Mouse (Mus musculus): ENCODE data around the gene Podxl. TPM values are rescaled to one million over a fixed set of nuclear protein-coding genes. Genes with fewer than 3 reads are reported as not detected.
A peak's percentile ranks its signal among the peaks of the same experiment; 100 is the strongest.

Podxl gene
- polyA plus RNA-seq, 1 experiment, result 149 TPM

- DNase-seq, result peak; percentile 74
- H3K4me3 ChIP-seq (ENCODE audit: insufficient read depth, low read depth, low read length), result no peak overlapping the region
- H3K27me3 ChIP-seq (replicated peaks; ENCODE audit: control insufficient read depth, insufficient read depth, low read length), result no peaks in the 10 kb centered on the region
- peak overlapping the region; percentile 73; the same call in 1 of the 2 replicates for H3K27ac ChIP-seq (ENCODE audit: insufficient read depth, low read depth, low read length)
- WGBS, result 34% methylated on average over 2 of the region's 2 CpGs
- H3K36me3 ChIP-seq (ENCODE audit: control insufficient read depth, insufficient read depth, low read length), result 0 out of 2 replicates have a peak, but pooled peaks cover 1% of the 10 kb centered on the region
- no peak for TF ChIP-seq POLR2A (IDR thresholded peaks at IDR 0.05; ENCODE audit: low read depth, low read length)
- no peak for TF ChIP-seq CTCF (conservative IDR thresholded peaks at IDR 0.05; ENCODE audit: insufficient read depth, insufficient read length, low read depth, low read length)
- no peaks in the 10 kb centered on the region for H3K4me1 ChIP-seq (ENCODE audit: control insufficient read depth, insufficient read depth, low read length)
These were observed 45.5 kb downstream of the Podxl start for GRCm38 (mm10) chr6:31518338-31518698.

- TF ChIP-seq POLR2A (IDR thresholded peaks at IDR 0.05; ENCODE audit: low read depth, low read length), result no peak
- no peak for TF ChIP-seq CTCF (conservative IDR thresholded peaks at IDR 0.05; ENCODE audit: insufficient read depth, insufficient read length, low read depth, low read length)
- Histone ChIP-seq H3K27ac (ENCODE audit: insufficient read depth, low read depth, low read length) (peak overlapping the region; percentile 73), H3K27me3 (replicated peaks; ENCODE audit: control insufficient read depth, insufficient read depth, low read length) (no peaks in the 10 kb centered on the region), H3K4me1 (ENCODE audit: control insufficient read depth, insufficient read depth, low read length) (no peaks in the 10 kb centered on the region), H3K36me3 (ENCODE audit: control insufficient read depth, insufficient read depth, low read length) (0 out of 2 replicates have a peak, but pooled peaks cover 1% of the 10 kb centered on the region), H3K4me3 (ENCODE audit: insufficient read depth, low read depth, low read length) (no peak overlapping the region)
- WGBS, result 41% methylated on average over 9 of the region's 9 CpGs
- no peak for DNase-seq
These were observed 46.0 kb downstream of the Podxl start for GRCm38 (mm10) chr6:31517681-31518337.

GRCm38 (mm10) chr6:31513726-31514125 is 50.1 kb downstream of the Podxl start:
- no peak for DNase-seq
- 64% methylated on average over 6 of the region's 6 CpGs for whole genome bisulfite sequencing
- no peaks in the 10 kb centered on the region for H3K27me3 ChIP-seq (replicated peaks; ENCODE audit: control insufficient read depth, insufficient read depth, low read length)
- H3K36me3 ChIP-seq (ENCODE audit: control insufficient read depth, insufficient read depth, low read length), result peaks cover 4% of the 10 kb centered on the region; the same call in 1 of the 2 replicates
- TF ChIP-seq POLR2A (IDR thresholded peaks at IDR 0.05; ENCODE audit: low read depth, low read length), result no peak
- no peak for TF ChIP-seq CTCF (conservative IDR thresholded peaks at IDR 0.05; ENCODE audit: insufficient read depth, insufficient read length, low read depth, low read length)
- H3K4me1 ChIP-seq (ENCODE audit: control insufficient read depth, insufficient read depth, low read length), result no peaks in the 10 kb centered on the region
- H3K4me3 ChIP-seq (ENCODE audit: insufficient read depth, low read depth, low read length), result no peak overlapping the region
- H3K27ac ChIP-seq (ENCODE audit: insufficient read depth, low read depth, low read length), result no peak overlapping the region

GRCm38 (mm10) chr6:31502614-31503013 is 61.2 kb downstream of the Podxl start:
- H3K27ac ChIP-seq (ENCODE audit: insufficient read depth, low read depth, low read length), result 0 out of 2 replicates have a peak overlapping the region, but pooled peaks have one; percentile 1
- H3K27me3 ChIP-seq (replicated peaks; ENCODE audit: control insufficient read depth, insufficient read depth, low read length), result no peaks in the 10 kb centered on the region
- peak; percentile 42 for DNase-seq
- TF ChIP-seq CTCF (conservative IDR thresholded peaks at IDR 0.05; ENCODE audit: insufficient read depth, insufficient read length, low read depth, low read length), result no peak
- no peak for TF ChIP-seq POLR2A (IDR thresholded peaks at IDR 0.05; ENCODE audit: low read depth, low read length)
- 78% methylated on average over 2 of the region's 2 CpGs for WGBS
- H3K4me3 ChIP-seq (ENCODE audit: insufficient read depth, low read depth, low read length), result no peak overlapping the region
- peaks cover 9% of the 10 kb centered on the region for H3K36me3 ChIP-seq (ENCODE audit: control insufficient read depth, insufficient read depth, low read length)
- peaks cover 7% of the 10 kb centered on the region; the same call in 1 of the 2 replicates for H3K4me1 ChIP-seq (ENCODE audit: control insufficient read depth, insufficient read depth, low read length)

- peaks cover 7% of the 10 kb centered on the region; the same call in 1 of the 2 replicates for H3K4me1 ChIP-seq (ENCODE audit: control insufficient read depth, insufficient read depth, low read length)
- peaks cover 7% of the 10 kb centered on the region for H3K36me3 ChIP-seq (ENCODE audit: control insufficient read depth, insufficient read depth, low read length)
- no peak overlapping the region for H3K4me3 ChIP-seq (ENCODE audit: insufficient read depth, low read depth, low read length)
- DNase-seq, result no peak
- H3K27me3 ChIP-seq (replicated peaks; ENCODE audit: control insufficient read depth, insufficient read depth, low read length), result no peaks in the 10 kb centered on the region
- H3K27ac ChIP-seq (ENCODE audit: insufficient read depth, low read depth, low read length), result no peak overlapping the region
- TF ChIP-seq CTCF (conservative IDR thresholded peaks at IDR 0.05; ENCODE audit: insufficient read depth, insufficient read length, low read depth, low read length), result no peak
- no peak for TF ChIP-seq POLR2A (IDR thresholded peaks at IDR 0.05; ENCODE audit: low read depth, low read length)
These were observed 63.1 kb downstream of the Podxl start for GRCm38 (mm10) chr6:31500691-31501090.

GRCm38 (mm10) chr6:31500260-31500659 is 63.5 kb downstream of the Podxl start:
- peaks cover 7% of the 10 kb centered on the region for H3K36me3 ChIP-seq (ENCODE audit: control insufficient read depth, insufficient read depth, low read length)
- H3K27ac ChIP-seq (ENCODE audit: insufficient read depth, low read depth, low read length), result no peak overlapping the region
- peaks cover 7% of the 10 kb centered on the region; the same call in 1 of the 2 replicates for H3K4me1 ChIP-seq (ENCODE audit: control insufficient read depth, insufficient read depth, low read length)
- TF ChIP-seq CTCF (conservative IDR thresholded peaks at IDR 0.05; ENCODE audit: insufficient read depth, insufficient read length, low read depth, low read length) (no peak), POLR2A (IDR thresholded peaks at IDR 0.05; ENCODE audit: low read depth, low read length) (no peak)
- no peak overlapping the region for H3K4me3 ChIP-seq (ENCODE audit: insufficient read depth, low read depth, low read length)
- no peaks in the 10 kb centered on the region for H3K27me3 ChIP-seq (replicated peaks; ENCODE audit: control insufficient read depth, insufficient read depth, low read length)
- peak; percentile 59 for DNase-seq
- WGBS, result 36% methylated on average over 2 of the region's 2 CpGs

- no peaks in the 10 kb centered on the region for H3K27me3 ChIP-seq (replicated peaks; ENCODE audit: control insufficient read depth, insufficient read depth, low read length)
- 42% methylated on average over 10 of the region's 10 CpGs for WGBS
- H3K4me3 ChIP-seq (ENCODE audit: insufficient read depth, low read depth, low read length), result no peak overlapping the region
- H3K4me1 ChIP-seq (ENCODE audit: control insufficient read depth, insufficient read depth, low read length), result peaks cover 7% of the 10 kb centered on the region; the same call in 1 of the 2 replicates
- peaks cover 7% of the 10 kb centered on the region for H3K36me3 ChIP-seq (ENCODE audit: control insufficient read depth, insufficient read depth, low read length)
- TF ChIP-seq CTCF (conservative IDR thresholded peaks at IDR 0.05; ENCODE audit: insufficient read depth, insufficient read length, low read depth, low read length), result no peak
- no peak for TF ChIP-seq POLR2A (IDR thresholded peaks at IDR 0.05; ENCODE audit: low read depth, low read length)
- peak; percentile 58 for DNase-seq
- no peak overlapping the region for H3K27ac ChIP-seq (ENCODE audit: insufficient read depth, low read depth, low read length)
These were observed 63.9 kb downstream of the Podxl start for GRCm38 (mm10) chr6:31499836-31500235.

Measured in kidney, adult 2 months (tissue).